Mouse (Mus musculus): ENCODE measurements around the gene Txnip. TPM values are rescaled to one million over a fixed set of nuclear protein-coding genes. Genes with fewer than 3 reads are reported as not detected.

The Txnip gene
- total RNA-seq, 2 experiments from 2014 or later: 94.6 to 139 TPM

GRCm38 (mm10) chr3:96551203-96551602 lies 6.6 kb upstream of the Txnip start:
- peak; percentile 75 for ATAC-seq (replicated peaks; ENCODE audit: poor library complexity)

GRCm38 (mm10) chr3:96551890-96552289 lies 5.9 kb upstream of the Txnip start:
- no peak for ATAC-seq (replicated peaks; ENCODE audit: poor library complexity)

- no peak for ATAC-seq (replicated peaks; ENCODE audit: poor library complexity)
Measured at GRCm38 (mm10) chr3:96553601-96554000, 4.2 kb upstream of the Txnip start.

- ATAC-seq (replicated peaks; ENCODE audit: poor library complexity): no peak
Measured at GRCm38 (mm10) chr3:96554251-96554650, 3.5 kb upstream of the Txnip start.

- ATAC-seq (replicated peaks; ENCODE audit: poor library complexity): no peak
Measured at GRCm38 (mm10) chr3:96555041-96555596, 2.6 kb upstream of the Txnip start.

- ATAC-seq (replicated peaks; ENCODE audit: poor library complexity): no peak
Measured at GRCm38 (mm10) chr3:96555999-96556614, 1.6 kb upstream of the Txnip start.

- ATAC-seq (replicated peaks; ENCODE audit: poor library complexity): no peak
Measured at GRCm38 (mm10) chr3:96556651-96557635, 814 bp upstream of the Txnip start.

GRCm38 (mm10) chr3:96558159-96558558 lies 402 bp downstream of the Txnip start:
- ATAC-seq (replicated peaks; ENCODE audit: poor library complexity): no peak

- no peak for ATAC-seq (replicated peaks; ENCODE audit: poor library complexity)
Measured at GRCm38 (mm10) chr3:96558668-96559196, 975 bp downstream of the Txnip start.

GRCm38 (mm10) chr3:96559398-96559910 lies 1.7 kb downstream of the Txnip start:
- no peak for ATAC-seq (replicated peaks; ENCODE audit: poor library complexity)

- ATAC-seq (replicated peaks; ENCODE audit: poor library complexity): no peak
Measured at GRCm38 (mm10) chr3:96559911-96560850, 2.4 kb downstream of the Txnip start.

- no peak for ATAC-seq (replicated peaks; ENCODE audit: poor library complexity)
Measured at GRCm38 (mm10) chr3:96560881-96561668, 3.3 kb downstream of the Txnip start.

GRCm38 (mm10) chr3:96561946-96562681 lies 4.4 kb downstream of the Txnip start:
- no peak for ATAC-seq (replicated peaks; ENCODE audit: poor library complexity)

GRCm38 (mm10) chr3:96563267-96563666 lies 5.5 kb downstream of the Txnip start:
- ATAC-seq (replicated peaks; ENCODE audit: poor library complexity): no peak

GRCm38 (mm10) chr3:96563911-96564632 lies 6.3 kb downstream of the Txnip start:
- peak; percentile 2; the same call in 1 of the 2 replicates for ATAC-seq (replicated peaks; ENCODE audit: poor library complexity)

GRCm38 (mm10) chr3:96564633-96565032 lies 6.9 kb downstream of the Txnip start:
- ATAC-seq (replicated peaks; ENCODE audit: poor library complexity): peak; percentile 84

GRCm38 (mm10) chr3:96565105-96565504 lies 7.3 kb downstream of the Txnip start:
- ATAC-seq (replicated peaks; ENCODE audit: poor library complexity): no peak

Measured in megakaryocyte progenitor cell, adult 5-6 weeks (primary cell).